Mouse (Mus musculus) bone marrow macrophage, adult 2 months (primary cell): Measurements from ENCODE around the gene Kdm2a. TPM values are rescaled to one million over a fixed set of nuclear protein-coding genes. Genes with fewer than 3 reads are reported as not detected.

Source experiments
- H3K27ac ChIP-seq: 2 replicates; pipeline ENCODE4 v1.5.1; 2012; ENCODE audit warnings: low read depth, low read length; ENCODE audit not compliant: insufficient read depth
- H3K4me1 ChIP-seq: 2 replicates; pipeline ENCODE4 v1.6.1; 2012; ENCODE audit warnings: low read length; ENCODE audit not compliant: control insufficient read depth, insufficient read depth
- H3K4me3 ChIP-seq: 2 replicates; pipeline ENCODE4 v1.5.1; 2012; ENCODE audit warnings: mild to moderate bottlenecking, low read length, moderate library complexity; ENCODE audit not compliant: insufficient read depth
- CTCF ChIP-seq: IDR thresholded peaks from 2 replicates; pipeline ENCODE4 v1.5.1; 2012; ENCODE audit warnings: low read depth, mild to moderate bottlenecking, low read length, moderate library complexity
- POLR2A ChIP-seq: IDR thresholded peaks from 2 replicates; pipeline ENCODE4 v1.6.1; 2012; ENCODE audit warnings: mild to moderate bottlenecking, low read depth, low read length, borderline replicate concordance
- polyA plus RNA-seq: library from polyadenylated mRNA; stranded (reverse); fragments of >200 nt; gene quantifications from 2 replicates; pipeline ENCODE4 v1.2.4, GENCODE M21; 2012; ENCODE audit not compliant: missing spikeins, insufficient read depth, insufficient read length

Gene Kdm2a
- polyA plus RNA-seq: 81.5 and 84.4 TPM in 2 replicates

DNA sequence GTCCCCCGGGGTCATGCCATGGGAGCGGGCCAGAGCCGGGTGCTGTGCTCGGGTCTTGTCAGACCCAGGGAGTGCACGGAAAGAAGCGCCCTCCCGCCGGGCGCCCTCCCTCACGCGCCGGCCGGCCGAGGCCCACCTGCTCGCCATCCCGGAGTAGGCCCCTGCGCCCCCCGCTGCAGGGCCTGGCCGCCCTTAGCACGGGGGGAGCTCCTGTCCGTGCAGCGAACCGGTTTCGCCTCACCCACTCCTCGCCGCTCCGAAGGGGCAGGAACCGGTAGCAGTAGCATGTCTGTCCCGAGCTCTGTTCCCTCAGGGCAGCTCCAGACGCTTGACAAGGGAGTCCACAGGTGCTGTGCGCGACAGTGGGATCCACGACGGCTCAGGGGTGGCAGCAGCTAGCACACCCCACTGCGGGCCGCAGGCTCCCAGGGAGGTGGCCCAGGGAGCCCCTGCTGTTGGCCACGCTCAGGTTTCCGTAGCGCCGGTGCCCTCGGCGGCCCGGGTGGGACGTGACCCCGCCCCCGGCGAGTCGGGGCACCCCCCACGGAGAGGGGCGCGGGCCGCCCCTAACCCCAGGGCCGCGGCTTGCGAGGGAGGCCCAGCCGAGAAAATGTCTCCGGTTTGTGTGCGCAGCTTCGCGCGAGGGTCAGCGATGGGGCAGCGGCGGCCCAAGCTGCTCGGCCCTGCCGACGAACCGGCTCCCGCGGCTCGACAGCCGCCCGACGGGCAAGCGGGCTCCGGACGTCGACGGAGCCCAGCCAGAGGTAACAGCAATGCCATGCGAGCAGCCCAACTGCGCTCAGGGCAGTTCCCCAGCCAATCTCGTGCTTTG, at the start of gene Kdm2a:
Gene Kdm2a, minus strand, starts transcription at position 488 of the 832 bp plus-strand sequence.
- TF ChIP-seq CTCF (no peak), POLR2A (no peak)
- peak within 1 kb of the TSS; percentile 27; the same call in 1 of the 2 replicates for H3K27ac ChIP-seq
- H3K4me1 ChIP-seq: peaks cover 5% of the 10 kb centered on the region; the same call in 1 of the 2 replicates

DNA sequence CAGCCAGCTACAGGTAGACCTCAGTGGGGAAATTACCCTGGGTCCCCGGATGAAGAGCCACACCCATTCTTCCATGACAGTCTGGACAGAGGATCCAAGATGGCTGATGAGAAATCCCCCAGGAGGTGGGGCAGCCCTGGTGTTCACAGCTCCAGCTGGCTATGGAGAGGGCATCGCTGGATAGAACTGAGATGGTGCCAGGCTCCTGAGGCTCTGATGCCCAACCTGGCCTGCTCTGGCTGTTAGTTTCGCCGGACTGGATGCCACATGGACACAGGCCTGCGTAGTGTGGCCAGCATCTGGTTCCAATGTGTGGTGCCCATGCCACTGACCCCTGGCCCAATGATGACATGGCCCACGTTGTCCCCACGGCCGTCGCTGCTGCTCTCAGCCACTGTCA, 49.4 kb upstream of the Kdm2a start:
- Histone ChIP-seq H3K4me3 (no peak overlapping the region), H3K27ac (no peak overlapping the region), H3K4me1 (no peaks in the 10 kb centered on the region)
- TF ChIP-seq POLR2A: no peak
- no peak for TF ChIP-seq CTCF

More for the DNA sequence above, at the start of gene Kdm2a:
- peak within 1 kb of the TSS; percentile 64 for H3K4me3 ChIP-seq

DNA sequence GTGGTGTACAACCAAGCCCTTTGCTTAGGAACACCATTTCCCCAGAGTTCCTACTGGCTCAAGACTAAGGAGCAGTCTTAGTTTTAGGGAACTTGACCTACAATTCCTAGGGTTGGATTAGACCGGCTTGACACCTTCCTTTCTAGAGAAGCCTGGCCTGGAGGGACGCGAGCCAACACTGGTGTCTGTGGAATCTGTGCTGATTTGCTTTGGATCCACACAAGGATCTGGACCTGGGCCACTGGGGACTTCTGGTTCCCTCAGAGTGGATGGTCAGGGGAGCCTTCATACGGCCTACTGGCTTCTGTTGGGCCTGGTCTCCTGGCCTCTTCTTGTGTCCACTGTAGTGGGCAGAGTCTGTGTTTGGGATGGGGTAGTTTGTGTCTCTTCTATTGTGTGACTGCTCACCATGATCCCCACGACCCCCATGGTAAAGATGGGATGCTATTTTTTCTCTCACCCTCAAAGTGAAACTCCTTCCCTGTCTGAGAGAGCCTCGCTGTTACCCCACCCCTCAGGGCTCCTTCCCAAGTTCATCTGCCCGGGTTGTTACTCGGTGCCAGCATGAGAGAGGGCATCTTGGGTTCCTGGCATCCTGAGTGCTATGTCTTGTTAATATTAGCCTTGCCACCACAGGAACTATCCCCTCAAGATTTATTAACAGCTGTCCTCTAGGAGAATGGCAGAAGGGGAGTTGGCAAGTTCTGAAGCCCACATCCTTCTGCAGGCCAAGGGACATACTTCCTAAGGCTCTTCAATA, 48.8 kb upstream of the Kdm2a start:
- no peaks in the 10 kb centered on the region for H3K4me1 ChIP-seq
- TF ChIP-seq CTCF (no peak), POLR2A (no peak)
- H3K27ac ChIP-seq: no peak overlapping the region
- no peak overlapping the region for H3K4me3 ChIP-seq

DNA sequence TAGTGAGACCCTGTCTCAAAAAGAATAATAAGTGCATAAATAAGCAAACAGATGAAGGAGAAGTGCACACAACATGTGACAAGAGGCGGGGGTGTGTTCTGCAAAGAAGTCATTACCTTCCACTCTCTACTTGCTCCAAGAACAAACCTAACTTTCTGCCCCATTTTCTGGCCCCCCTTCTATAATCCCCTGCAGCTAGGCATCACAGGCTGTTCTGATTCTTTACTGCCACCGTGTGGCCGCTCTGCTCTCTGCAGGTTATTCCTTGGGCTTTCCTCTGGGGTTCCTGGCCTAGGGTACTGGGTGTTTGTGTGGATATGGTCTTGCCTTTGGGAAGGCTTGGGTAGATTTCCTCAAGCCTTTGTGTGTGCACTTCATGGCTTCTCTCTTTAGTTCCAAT, 44.3 kb upstream of the Kdm2a start:
- Histone ChIP-seq H3K27ac (no peak overlapping the region), H3K4me1 (peaks cover 26% of the 10 kb centered on the region), H3K4me3 (no peak overlapping the region)
- TF ChIP-seq POLR2A (no peak), CTCF (peak; percentile 94)

DNA sequence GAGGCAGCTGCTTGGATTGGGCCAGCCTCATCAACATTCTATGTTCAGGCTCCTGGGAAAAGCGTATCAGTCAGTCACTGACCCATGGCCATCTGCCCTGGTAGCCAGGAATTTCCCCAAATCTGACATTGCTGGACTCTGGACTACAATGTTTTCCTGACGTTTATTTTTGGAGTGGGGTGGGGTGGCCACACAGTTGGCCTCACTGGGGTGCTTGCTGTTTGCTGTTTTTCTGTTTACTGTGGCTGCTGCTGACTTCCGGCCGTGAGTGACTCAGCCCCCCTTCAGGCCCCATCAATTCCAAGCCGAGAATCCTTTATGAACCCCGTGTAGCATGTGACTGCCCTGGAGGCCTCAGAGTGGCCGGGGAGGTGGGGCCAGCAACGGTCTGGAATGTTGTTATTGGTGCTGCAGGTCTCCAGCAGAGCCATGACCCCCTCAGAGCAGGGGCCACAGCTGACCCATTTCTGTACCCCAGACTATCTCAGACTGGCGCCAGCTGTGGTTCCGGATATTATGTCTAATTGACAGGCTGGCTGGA, 43.6 kb upstream of the Kdm2a start:
- H3K4me3 ChIP-seq: no peak overlapping the region
- TF ChIP-seq CTCF (no peak), POLR2A (no peak)
- no peak overlapping the region for H3K27ac ChIP-seq
- H3K4me1 ChIP-seq: peaks cover 27% of the 10 kb centered on the region

DNA sequence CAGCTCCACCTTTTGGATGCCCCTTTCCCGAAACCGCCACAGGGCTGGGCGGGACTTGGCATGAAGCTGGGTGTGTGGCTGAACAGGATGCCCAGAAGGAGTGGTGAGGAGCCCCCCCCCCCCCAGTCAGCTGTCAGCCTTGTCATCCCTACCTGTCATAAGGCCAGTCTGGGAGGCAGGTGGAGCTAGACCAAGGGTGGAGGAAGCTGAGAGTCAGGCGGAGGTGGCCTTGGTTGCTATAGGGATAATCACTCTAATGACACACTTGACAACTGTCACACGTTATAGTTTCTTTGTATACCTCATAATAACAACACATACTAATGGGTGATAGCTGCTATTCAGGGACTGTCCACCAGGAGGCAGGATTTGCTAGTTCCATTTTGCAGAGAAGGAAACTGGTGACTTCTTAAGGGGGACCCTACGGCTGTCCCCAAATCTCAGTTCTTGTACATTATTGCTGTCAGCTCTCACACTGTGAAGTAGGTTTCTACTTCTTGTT, 43.1 kb upstream of the Kdm2a start:
- H3K4me1 ChIP-seq: peaks cover 27% of the 10 kb centered on the region
- H3K27ac ChIP-seq: no peak overlapping the region
- TF ChIP-seq CTCF (no peak), POLR2A (no peak)
- no peak overlapping the region for H3K4me3 ChIP-seq

DNA sequence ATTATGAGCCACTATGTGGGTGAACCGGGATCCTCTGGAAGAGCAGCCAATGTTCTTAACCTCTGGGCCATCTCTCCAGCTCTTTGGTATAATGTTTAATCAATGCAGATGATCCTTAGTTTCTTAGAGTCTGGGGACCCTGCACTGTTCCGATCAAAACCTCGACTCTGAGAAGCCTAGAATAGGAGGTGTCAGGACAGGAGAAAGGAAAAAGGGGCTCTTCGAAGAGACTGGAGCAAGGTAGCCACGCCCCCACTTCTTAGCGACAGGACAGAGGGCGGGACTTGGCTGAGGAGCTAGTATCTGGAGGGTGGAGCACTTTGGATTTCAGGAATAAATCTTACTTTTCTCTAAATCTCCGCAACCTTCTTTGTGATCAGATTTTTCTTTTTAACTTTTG, 42.1 kb upstream of the Kdm2a start:
- no peak overlapping the region for H3K27ac ChIP-seq
- H3K4me1 ChIP-seq: peaks cover 27% of the 10 kb centered on the region
- TF ChIP-seq CTCF (no peak), POLR2A (no peak)
- H3K4me3 ChIP-seq: peak overlapping the region; percentile 67

DNA sequence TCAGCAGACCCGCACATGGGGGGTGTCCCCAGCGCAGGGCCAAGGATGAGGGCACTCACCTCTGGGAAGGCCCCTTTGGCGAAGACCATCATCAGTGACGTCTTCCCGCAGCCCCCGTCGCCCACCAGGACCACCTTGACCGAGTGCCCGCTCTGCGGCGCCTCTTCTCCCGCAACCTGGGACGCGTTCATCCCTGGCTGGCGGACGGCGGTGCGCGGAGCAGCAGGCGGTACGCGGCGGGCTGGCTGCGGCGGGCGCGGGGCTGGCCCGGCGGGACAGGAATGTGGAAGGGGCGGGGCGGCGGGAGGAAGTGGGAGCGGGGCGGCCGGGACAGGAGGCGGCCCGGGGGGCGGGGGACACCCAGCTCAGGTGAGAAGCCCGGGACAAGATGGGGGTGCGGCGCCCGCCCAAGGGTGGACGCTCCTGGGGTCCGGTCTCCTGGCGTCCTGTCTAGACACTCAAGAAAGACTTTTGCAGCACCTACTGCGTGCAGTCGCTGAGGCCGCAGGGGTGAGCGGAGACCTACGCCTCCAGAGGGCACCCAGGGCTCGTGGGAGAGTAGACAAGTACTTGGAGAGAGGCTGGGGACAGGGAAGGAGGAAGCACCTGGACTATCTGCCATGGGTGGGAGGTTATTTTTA, 41.2 kb upstream of the Kdm2a start, which contains the start of gene Rhod:
Gene Rhod, minus strand, starts transcription at position 272 of the 641 bp plus-strand sequence.
- Histone ChIP-seq H3K27ac (peak within 1 kb of the TSS; percentile 57), H3K4me1 (peaks cover 27% of the 10 kb centered on the region), H3K4me3 (peak within 1 kb of the TSS; percentile 67)
- TF ChIP-seq CTCF (0 out of 2 replicates have a peak, but pooled peaks have one; percentile 27), POLR2A (no peak)

DNA sequence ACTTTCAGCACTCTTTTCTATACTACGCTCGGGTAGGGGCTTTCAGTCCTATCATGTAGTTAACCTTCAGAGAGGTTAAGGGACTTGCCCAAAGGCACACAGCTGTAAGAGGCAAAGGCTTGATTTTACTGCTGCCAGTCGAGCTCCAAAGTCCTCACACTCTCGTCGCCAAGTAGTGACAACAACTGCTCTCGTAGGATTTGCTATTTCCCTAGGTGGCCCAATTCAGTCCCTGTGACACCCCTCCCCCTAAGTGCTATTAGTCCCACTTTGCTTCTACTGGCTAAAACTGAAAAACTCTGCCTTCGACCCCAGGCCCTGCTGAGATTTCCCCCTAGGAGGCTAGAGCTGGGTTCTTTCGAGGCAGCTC, 40.7 kb upstream of the Kdm2a start:
- peak overlapping the region; percentile 67 for H3K4me3 ChIP-seq
- peaks cover 27% of the 10 kb centered on the region for H3K4me1 ChIP-seq
- no peak overlapping the region for H3K27ac ChIP-seq
- TF ChIP-seq POLR2A (no peak), CTCF (no peak; the same call in 1 of the 2 replicates)
